Mouse (Mus musculus) cerebellum, postnatal 25 days (tissue): ENCODE results near the gene Glb1.
A peak's percentile ranks its signal among the peaks of the same experiment; 100 is the strongest.
"Not testable (repeated sequence)": the region's sequence is repeated elsewhere in the genome, so short reads cannot be mapped to it uniquely, and the experiment has no call there.

Experiments used
- DNase-seq, 2 experiments: peaks; one replicate each; pipeline ENCODE4 v3.0.0; 2021; ENCODE audit warnings: mixed read lengths in 2 of 2

The Glb1 gene

DNA sequence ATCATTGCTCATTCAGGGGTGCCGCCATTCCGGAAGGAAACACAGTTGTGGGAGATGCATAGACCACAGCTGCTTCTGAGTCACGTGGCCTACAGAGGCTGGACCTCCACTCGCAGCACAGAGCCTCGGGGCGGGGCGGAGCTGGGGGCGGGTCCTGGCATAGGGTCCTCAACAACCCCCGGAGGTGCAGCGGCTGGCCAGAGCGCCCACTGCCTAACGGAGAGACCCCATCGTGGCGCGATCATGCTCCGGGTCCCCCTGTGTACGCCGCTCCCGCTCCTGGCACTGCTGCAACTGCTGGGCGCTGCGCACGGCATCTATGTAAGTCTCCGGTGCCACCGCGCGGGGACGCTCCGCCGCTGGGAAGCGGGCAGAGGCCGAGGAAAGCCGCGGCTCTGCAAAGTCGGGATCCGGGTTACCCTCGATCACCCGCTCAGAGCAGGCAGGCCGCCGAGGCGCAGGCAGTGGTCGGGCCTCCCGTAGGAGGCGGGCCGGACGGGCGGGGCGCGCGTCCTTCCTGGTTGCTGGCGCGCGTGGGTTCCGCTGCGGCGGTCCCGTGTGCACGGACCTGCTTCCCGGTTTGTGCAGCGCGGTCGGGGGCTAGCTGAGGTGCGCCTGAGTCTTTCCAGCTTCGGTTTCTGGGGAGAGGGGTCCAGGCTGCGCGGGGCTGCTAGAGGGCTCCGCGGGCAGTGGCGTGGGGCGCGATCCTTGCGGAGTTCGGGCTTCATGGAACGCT lies at the start of gene Glb1, which contains the start of gene Tmppe:
Glb1 (plus strand) TSS at position 128 of the 736 bp plus-strand sequence.
Tmppe (plus strand) TSS at position 157 of the 736 bp plus-strand sequence.
- DNase-seq = peak; percentile 80 to 81

DNA sequence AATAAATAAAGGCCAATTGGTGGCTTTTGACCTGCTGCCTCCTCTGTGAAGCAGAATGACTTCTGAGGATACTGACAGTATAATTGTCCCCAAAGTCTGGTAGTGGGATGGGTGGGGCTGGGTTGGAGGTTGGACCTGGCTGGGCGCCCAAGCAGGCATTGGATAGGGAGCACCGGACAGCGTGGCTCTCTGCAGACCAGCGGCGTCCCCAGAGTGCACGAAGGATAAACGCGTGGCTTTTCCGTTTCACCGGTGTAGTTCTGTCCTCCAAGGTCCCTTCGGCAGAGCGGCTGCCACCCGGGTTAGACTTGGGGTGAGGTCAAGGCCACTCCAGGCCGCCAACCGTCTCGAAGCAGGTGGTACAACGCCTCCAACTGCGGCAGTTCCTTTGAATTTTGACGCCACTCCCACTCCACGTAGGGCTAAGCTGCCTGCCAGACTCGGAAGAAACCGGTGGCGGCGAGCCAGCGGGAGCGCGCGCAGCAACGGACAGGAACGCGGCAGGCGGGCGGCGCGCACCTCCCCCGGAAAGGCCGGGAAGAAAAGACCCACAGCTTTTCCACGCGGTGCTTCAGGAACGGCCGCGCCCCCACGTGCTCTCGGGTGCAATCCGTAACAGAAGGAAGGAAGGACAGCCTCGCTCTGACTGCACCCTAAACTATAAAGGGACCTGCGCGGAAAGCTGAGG lies 32.9 kb upstream of the Glb1 start:
- DNase-seq = peak; percentile 76 to 85

DNA sequence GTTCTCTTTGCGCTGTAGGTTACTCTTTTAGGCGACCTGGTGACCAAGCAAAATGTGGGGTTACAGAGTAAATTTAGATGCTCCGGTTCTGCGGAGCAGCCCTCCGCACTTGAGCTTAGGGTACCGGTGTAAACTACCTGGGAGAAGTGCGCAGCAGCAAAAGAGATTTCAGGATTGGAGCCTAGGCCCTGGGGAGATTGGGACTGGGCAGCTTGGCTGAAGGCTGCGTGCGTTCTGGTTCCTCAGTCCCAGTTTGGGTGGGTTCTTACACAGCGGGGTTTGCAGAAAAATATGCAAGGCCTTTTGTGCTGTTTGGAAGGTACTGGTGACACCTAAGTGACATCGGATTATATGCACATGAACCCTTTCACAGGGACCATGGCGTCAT lies 32.4 kb upstream of the Glb1 start:
- no peak for DNase-seq

DNA sequence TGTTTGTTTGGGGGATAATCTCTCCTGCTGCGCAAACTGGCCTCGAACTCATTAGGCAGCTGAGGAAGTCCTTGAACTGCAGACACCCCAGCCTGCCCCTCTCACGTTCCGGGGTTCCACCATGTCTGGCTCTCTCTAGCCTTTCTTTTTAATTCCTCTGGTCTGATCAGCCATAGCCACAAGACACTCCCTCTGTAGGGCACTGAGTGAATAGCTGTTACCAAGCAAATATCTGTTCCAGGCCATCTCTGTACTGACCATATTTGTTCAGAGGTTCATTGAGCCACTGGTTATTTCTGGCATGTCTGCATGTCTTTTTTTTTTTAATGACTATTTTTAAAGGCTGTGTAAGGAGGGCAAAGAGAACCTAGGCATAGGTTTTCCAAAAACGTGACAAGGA lies 31.5 kb upstream of the Glb1 start:
- DNase-seq = not testable (repeated sequence)

DNA sequence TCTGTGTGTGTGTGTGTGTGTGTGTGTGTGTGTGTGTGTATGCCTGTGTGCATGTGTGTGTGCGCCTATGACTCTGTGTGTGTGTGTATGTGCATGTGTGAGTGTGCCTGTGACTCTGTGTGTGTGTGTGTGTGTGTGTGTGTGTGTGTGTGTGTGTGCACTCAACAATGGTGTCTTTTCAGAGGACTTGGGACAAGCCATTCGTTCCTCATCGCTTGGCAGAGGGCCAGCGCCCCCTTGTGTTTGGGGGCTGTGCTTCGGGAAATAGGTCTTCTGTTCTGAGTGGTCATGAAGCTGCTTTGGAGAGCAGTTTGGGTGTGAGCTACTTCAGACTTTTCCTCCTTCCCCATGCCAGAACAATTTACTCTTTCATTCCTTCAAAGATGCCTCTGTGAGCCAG lies 29.2 kb upstream of the Glb1 start:
- DNase-seq = peak in 1 of 2 experiments; percentile 15

DNA sequence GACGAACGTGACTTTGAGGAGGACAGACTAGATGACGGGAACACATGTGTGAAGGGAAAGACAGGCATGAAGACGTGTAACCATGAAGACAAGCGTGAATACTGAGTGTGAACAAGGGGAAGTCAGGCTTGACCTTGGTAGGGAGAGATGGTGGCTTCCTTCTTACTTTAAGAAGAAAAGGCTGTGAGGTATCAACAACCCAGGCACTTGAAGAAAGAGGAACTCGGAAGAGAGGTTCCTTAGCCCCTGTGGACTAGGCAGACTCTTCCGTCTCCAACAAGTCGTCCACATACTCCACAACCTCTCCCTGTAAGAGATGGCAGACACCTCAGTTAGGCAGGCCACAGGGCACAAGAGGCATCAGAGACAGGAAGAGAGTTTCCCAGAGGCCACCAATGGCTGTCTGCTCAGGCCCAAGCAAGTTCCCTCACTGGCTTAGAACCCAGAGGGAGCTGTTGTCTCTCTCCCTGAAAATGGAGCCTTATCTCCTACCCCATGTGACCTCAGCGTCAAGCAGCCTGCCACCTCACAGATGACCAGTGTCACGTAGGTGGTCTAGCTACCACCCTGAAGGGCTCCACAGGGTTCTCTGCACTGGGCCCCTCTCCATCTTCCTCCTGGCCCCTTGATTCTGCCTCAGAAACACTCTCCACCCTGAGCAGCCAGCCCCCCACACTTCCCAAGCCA lies 25.5 kb upstream of the Glb1 start:
- DNase-seq = no peak

DNA sequence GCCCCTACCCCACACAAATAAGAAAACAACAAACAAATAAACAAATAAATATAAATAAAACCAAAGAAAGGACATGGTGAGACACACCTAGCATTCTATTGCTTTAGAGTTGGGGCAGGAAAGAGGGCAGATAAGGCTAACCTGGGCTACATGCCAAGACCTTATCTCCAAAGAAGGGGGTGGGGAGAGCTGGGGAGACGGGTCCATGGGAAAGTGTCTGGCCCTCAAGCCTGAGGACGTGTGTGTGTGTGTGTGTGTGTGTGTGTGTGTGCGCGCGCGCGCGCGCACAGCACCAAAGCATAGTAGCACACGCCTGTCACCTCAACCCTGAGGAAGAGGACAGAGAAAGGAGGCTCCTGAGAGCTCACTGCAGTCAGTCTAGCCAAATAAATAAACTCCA lies 23.7 kb upstream of the Glb1 start:
- no peak for DNase-seq

DNA sequence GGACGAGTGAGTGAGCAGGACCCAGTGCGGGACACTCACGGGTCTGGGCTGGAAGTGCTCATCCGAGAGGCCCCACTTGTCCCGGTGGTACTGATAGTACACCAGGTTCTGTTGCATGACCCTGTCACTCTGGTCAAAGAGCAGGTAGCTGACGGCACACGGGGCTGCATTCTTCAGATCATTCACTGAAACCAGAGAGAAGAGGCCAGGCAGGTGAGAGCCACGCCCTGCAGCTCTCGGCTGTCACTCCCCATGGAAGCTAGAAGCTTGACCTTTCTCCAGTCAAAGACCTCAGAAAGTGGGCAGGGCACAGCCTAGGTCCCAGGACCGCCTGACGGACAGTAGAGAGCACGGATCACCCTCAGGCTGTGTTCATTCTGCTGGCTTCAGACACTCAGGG lies 21.0 kb upstream of the Glb1 start:
- DNase-seq = no peak

DNA sequence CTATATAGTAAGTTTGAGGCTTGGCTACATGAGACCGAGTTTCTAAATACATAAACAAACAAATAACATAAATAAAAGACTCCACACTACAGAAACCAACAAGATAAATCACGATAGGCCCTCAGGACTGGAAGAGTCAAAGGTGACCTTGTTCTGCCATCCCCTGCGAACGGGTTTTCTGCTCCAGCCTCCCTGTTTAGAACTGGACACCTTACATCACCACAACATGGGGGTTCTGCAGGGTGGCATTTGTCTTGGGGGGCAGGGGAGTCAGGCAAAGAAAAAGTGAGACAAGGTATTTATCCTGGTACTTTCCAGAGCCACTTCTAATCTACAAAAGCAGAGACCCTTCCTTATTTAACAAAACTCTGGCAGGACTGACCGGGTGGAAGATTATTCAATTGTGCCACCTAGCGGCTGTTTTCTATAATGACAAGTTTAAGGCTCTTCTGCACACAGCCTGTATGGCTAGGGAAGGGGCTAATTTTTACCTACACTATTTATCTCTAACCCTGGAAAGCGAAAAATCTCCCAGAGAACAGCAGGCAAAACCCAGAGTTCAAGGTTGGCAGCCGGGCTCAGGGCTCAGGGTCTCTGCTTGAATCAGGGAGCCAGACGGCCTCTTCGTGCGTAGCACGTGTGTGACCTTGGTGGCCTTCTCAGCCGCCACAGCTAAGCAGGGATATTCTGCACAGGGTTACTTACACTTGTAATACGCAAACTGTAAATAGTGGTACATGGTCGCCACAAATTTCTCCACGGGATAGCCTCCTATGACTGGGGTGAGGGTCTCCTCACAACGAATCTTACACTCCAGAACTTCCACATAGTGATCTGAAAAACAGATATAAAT lies 19.8 kb upstream of the Glb1 start:
- DNase-seq = peak; percentile 19 to 36

DNA sequence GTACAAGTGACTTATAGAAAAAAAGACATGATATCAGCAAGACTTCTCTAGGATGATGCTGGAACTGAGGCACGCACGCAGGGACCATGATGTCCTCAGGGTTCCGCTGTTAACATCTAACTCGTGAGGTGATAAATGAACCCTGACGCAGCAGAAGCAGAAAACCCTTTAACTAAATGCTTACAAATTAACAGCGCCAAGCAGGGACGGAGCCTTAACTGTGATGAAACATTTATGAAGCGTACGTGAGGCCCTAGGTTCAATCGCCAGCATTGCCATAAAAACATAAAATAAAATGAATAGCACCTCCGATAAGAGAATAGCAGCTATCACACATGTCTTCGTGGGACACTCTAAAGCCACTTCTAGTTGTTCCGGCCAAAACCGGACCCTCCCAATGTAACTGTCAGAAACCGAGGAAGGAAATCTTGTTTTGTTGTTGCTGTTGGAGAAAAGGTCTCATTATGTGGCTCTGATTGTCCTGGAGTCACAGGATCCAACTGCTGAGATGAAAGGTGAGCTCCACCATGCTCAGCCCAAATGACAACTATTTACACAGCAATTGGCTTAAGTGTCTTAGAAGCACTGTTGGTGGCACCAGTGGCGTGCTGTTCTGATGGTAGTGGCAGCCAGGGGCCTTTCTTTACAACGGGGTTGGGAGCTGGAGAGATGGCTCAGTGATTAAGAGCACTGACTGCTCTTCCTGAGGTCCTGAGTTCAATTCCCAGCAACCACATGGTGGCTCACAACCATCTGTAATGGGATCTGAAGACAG lies 17.8 kb upstream of the Glb1 start:
- DNase-seq = no peak

DNA sequence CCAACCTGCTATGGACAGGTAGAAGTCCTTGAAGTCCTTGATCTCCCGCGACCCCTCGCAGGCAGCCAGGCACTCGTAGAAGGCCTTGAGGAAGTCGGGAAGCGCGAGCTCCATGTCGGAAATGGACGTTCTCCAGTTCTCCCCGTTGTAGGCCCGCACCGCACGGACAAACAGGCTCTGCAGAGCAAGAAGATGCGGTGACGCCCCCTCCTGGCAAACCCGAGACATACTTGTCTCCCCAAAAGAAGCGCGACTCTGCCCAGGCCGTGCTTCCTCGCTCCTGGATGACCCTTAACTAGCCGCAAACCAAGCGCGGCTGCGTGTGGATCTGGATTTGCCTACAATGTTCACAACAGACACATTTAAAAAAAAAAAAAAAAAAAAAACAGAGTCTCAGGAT lies 16.2 kb upstream of the Glb1 start:
- DNase-seq = no peak

DNA sequence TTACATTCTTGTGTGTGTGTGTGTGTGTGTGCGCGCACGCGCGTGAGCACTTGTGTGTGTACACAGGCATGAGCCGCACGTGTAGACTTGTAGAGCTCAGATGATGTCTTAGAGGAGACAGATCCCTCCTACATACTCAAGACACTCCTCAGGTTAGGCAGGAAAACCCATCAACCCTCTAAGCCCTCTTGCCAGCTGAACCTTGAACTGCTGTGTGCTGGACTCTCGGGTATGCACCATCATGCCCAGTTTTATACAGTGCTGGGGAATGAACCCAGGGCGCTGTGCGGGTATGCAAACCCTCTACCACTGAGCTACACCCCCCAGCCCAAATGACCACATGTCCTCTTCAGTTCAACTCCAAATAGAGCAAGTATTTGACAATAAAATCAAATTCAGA lies 15.7 kb upstream of the Glb1 start:
- DNase-seq = no peak

DNA sequence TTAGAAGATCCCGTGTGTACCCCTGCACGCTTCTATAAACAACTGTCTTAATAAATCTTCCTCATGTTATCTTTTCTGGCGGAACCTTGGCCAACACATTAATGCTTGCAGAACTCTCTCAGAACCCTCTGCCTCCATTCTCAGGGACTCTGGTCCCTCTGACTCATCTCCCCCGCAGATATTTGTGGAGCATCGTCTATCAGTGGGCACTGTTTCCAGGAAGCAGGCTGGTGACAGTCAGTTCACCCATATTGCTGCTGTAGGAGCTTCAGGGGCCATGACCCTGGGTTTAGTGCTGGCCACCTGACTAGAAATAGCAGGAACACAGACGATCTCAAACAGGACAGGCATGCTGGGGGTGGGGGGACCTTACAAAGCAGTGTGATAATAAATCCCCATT lies 13.8 kb upstream of the Glb1 start:
- no peak for DNase-seq

DNA sequence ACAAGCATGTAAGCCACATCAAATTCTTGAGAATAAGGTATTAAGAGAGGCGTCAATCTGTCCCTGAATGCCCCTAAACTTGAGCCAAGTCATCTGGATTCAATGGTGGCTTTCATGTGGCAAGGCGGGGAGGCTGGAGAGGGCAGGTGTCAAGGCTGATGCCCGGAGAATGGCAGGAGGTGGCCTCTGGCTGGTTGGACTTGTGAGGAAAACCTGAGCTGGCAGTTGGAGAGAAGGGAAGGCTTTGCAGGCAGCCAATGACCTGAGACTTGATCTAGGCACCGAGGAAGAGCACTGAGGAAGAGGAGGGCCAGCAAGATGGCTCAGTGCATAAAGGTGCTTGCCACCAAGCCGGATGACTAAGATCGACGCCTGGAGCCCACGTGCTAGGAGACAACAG lies 12.6 kb upstream of the Glb1 start:
- no peak for DNase-seq

DNA sequence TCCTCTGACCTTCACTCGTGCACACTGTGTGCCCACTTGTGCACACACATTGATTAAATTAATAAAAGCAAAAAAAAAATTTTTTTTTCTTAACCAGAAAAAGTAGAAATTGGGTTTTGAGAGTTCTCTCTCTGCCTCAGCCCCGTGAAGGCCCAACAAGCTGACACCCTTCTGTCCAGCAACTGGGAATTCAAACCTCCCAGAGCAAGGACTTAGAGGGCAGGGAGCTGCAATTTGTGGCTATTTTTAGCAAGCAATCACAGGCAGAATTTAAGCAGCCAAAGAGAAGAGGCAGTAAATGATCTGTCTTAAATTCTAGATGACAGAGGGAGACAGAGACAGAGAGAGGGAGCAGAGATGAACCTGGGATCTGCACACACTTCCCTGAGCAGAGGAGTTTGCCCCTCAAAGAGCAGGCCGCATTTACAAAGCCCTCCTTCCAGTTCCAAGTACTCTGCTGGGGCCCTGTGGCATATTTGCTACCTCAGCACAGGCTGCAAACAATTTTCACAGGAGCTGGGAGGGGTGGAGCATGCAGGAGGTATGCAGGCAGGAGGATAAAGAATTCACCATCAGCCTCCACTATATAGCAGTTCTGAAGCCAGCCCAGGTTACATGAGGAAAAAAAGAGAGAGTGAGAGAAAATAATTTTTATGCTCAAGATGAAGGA lies 12.0 kb upstream of the Glb1 start:
- DNase-seq = no peak

DNA sequence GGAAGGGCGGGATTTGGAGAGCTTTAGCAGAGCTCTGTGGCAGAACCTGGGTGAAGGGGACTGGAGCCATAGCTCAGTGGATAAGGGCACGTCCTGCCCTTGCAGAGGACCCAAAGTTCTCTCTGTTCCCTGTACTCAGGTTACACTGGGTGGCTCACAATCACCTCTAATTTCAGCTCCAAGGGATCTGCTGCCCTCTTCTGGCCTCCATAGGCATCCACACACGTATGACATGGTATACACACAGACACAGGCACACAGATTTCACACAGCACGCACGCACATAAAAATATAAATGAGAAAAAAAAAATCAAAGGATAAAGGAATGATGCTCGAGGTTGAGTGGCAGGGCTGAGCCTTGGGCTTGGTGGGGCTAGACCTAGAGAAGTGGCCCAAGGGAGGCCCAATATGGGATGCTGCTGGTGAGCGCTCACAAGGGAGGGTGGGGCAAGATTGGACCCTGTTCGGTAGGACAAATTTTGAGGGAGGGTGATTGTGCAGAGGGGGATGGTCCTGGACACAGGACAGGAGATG lies 11.4 kb upstream of the Glb1 start:
- no peak for DNase-seq

DNA sequence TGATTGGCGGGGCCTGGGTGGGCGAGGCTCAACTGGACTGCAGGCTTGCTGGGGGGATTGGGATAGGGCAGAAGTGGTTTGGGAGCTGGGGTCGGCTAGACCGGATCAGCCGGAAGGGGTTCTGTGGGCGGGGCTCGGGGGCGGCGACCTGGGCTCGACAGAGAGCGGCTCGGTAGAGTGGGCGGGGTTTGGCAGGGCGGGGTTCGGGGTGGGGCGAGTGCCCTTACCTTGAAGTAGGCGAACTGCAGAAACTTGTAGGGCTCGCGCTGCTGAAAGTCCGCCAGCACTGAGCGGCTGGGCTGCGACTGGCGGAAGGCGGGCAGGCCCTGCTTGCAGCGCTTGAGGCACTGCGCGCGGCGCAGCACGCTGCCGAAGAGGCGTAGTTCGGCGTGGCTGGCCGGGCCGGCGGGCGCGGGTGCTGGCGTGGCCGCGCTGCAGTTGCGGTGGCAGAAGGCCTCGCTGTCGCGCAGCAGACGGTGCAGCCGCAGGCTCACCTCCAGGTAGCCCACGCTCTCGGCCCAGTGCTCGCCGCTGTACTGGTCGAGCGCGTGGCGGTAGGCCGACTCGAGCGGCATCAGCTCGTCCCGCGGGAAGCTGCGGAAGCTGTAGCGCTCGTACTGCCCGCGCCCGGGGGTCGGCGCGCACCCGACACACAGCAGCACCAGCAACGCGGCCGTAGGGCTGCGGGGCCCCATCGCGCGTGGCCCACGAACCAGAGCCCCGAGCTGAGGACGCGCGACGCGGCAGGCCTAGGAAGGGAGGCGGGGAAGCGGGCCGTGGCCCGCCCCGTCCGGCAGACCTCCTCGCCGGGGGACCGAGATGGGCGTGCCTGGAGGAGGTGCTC lies 10.7 kb upstream of the Glb1 start, which contains the start of gene Crtap:
Crtap (minus strand) TSS at position 771 of the 844 bp plus-strand sequence.
- peak; percentile 61 to 72 for DNase-seq

DNA sequence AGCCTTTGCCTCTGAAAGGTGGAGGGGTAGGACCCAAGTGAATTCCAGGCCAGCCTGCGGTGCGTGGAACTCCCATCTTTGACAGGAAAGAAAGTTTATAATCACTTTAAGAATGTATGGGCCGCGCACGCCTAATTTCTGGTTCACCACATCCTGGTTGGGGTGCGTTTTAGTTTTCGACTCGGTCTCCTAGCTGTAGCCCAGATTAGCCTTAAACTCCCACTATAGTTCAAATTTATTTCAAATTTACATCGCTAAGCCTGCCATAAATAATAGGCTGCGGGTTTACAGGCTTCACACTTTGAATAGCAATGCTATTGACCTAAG lies 10.2 kb upstream of the Glb1 start:
- no peak for DNase-seq

DNA sequence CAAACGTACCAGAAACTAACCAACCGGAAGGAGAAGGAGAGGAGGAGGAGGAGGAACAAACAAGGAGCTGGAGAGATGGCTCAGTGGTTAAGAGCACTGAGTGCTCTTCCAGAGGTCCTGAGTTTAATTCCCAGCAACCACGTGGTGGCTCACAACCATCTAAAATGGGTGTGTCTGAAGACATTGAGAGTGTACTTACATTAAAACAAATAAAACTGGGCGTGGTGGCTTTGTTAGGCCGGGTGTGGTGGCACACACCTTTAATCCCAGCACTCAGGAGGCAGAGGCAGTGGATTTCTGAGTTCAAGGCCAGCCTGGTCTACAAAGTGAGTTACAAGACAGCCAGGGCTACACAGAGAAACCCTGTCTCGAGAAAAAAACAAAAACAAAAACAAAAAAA lies 6.7 kb upstream of the Glb1 start:
- DNase-seq = not testable (repeated sequence)

DNA sequence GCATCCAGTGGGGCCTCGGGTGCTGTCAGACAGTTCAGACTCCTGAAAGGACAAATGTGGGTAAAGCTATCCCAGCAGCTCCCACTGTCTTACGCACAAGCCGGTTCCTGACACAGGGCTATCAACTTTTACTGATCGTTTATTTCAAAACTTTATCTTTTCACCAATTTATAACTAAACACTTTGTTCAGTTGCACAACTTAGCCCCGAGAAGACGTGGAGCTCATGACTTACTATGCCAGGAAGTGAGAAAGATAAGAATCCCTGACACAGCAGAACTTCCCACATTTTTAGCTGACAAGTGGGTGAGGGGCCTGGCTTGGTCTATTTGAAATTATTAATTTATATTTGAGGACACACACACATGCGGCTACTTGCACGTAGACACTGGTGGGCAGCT lies 6.2 kb upstream of the Glb1 start:
- DNase-seq = no peak
